Mouse (Mus musculus) mouse embryonic stem cell (cell line): ENCODE data around the gene Pomgnt1.

ENCODE experiments used
- in situ Hi-C, 2 experiments: fragments of 300-500 bp; cut with MboI; formaldehyde crosslinking; loops; 1 replicate in 1 of 2; 3 replicates in 1 of 2; pipeline ENCODE4 v1.14.3; 2019 to 2020; ENCODE audit warnings: low sequenced_read_pairs in 2 of 2, low pct_unique_long_range_greater_than_20kb in 1 of 2, mixed read lengths in 1 of 2; ENCODE audit not compliant: unreplicated experiment in 1 of 2

The Pomgnt1 gene

DNA sequence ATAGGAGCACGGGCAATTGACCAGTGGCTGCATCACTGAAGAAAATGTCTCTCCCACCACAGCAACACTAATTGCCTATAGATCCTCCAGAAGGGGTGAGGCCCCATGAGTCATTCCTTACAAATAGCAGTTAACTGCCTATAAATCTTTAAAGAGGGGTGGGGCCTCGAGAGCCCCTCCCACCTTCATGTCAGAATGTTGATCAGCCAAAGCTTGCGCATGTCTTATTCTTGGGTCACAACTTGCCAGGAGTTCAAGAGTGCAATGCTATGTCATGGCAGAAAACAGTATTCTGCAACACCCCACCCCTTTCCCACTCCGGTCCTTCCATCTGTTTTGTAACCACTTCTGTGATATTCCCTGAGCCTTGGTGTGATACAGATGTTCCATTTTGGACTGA lies 82.9 kb downstream of the Pomgnt1 start:
- in situ Hi-C loops: no loop called here

DNA sequence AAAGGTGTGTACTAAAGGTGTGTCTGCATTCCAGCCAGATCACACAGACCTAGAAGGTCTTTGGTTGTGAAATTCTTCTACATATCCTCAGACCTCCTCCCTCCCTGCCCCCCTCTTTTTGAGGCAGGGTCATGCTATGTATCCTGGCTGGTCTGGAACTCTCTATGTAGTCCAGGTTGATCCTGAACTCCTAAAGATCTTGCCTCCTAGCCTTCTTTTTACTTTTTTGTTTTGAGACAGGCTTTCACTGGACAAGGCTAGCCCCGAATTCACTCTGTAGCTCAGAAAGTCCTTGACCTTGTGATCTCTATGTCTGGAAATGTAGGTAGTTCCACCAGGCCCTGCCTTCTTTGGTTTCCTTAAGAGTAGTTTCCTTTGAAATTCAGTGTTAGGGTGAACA lies 85.3 kb downstream of the Pomgnt1 start:
- in situ Hi-C loops: no loop called here
